Mouse (Mus musculus) testis, postnatal 14 days (tissue): ENCODE data around the gene Hes2.
A peak's percentile ranks its signal among the peaks of the same experiment; 100 is the strongest.

Experiments used
- DNase-seq: peaks from one replicate; pipeline ENCODE4 v3.0.0; 2021; ENCODE audit warnings: low spot score

Gene Hes2

DNA sequence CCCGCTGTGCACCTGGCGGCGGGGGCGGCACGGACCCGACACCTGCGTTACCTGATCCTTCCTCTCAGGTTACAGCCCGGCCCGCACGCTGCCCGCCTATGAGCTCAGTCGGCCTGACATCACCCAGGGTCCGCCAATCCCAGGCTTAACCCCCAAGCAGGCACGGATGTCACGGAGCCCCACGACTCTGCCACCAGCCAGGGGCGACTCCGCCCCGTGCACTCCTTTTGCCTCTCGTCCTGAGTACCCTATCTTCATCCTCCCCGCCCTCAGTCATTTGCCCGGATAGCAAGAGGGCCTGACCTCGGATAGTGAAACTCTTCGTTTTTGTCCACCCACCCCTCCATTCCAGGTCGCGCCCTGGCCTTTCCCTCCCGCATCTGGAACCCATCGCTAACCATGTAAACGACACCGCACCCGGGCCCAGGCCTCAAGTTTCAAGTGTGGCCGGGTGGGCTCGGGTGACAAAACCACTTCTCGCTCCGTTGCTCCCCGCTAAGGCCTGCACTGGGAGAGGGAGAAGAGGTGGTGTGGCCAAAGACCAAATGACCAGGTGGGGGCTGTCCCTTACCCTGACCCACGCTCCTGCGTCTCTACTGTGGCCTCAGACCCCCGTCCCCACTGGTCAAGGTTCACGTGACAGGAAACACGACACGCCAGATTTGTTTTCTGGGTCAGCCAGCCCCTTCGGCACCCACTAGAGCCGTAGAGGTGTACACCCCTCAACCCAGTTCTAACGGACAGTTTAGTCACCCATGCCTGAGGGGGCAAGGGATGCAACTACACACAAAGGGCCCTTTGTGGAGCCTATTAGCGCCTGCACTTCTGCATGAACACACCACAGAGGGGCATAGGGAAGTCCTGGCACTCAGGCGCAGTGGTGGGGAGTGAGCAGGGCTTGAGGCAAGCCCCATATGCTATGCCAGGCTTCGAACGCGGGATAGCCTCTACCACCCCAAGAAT is 26.6 kb upstream of the Hes2 start:
- DNase-seq, result no peak

DNA sequence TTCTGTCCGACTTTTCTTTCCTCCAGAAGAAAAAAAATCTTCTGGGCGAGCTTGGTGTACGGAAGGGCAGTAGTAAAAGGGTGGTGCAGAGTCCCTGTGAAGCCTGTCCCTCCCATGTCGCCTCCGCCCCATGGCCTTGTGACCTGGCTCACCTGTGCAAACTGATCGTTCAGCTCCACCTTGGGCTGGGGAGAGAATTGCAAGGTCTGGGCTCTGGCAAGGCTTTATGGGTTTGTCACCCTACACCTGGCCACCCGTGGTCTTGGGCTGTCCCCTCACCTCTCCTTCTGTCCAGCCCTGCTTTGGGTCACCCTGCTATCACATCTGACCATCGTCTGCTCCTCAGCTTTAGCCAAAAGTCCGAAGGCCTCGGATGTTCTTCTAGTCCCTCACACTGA is 25.9 kb upstream of the Hes2 start:
- DNase-seq, result no peak

DNA sequence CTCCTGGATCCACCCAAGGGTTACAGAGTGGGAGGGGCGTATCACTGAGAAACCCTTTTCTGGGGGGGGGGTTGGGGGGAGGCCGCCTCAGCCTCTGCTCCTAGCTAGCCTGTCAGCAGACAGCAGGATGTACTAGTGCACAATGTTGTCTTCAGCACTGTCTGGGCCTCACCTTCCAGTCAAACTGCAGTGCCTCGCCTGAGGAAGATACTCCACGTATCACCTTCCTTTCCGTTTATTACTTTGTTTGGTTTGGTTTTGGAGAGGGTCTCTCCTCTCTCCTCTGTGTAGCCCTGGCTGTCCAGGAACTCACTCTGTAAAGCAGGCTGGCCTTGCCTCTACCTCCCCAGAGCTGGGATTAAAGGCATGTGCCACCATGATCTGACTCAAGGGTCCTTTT is 25.5 kb upstream of the Hes2 start:
- no peak for DNase-seq

- no peak for DNase-seq
These were observed 24.2 kb upstream of the Hes2 start for GRCm38 (mm10) chr4:152134507-152134906.

- no peak for DNase-seq
These were observed 23.3 kb upstream of the Hes2 start for GRCm38 (mm10) chr4:152135363-152135762.

GRCm38 (mm10) chr4:152136112-152136875 is 22.4 kb upstream of the Hes2 start:
- no peak for DNase-seq

DNA sequence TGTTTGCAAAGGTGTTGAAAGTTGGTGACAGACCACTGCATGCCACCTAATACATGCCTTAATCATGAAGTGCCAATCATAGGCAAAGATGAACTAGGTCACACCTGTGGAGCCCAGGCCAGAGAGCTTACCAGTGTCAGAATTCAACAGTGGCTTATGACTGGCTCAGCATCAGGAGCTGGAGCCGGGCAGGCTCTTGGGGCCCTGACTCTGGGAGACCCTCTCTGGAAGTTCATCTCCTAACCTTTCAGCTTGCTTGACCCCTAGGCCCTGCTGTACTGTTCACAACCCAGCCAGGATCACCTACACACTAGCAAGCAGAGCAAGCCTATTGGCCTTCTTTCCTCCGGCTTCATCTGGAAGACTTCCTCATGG is 21.8 kb upstream of the Hes2 start:
- no peak for DNase-seq

DNA sequence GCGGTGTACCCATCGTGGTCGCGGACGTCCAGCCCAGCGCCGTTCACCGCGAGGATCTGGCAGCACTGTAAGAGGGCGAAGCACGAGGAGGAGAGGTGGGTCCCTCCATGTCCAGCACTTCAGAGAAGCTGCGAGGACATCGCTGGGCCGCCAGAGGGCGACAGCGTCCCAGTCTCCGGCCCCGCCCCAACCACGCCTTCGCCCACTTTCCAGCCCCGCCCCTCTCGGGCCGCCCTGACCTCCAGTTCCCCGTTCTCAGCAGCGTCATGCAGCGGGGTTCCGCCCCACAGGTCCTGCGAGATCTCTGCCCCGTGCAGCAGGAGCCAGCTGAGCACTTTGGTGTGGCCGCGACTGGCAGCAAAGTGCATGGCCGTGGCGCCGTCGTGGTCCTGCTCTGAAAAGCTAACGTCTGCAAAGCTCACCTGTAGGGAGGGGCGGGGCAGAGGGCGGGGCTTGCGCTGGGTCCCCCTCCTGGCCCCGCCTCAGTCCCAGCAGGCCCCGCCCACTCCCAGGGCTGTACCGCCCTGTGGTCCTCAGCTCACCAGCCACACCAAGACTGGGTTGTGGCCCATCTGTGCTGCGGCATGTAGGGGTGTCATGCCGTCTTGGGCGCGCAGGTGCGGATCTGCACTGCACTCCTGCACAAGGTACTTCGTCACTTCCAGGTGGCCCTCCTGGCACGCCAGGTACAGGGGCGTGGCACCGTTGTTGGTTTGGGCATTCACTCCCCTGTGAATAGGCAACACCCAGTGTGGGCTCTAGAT is 20.0 kb upstream of the Hes2 start:
- peak; percentile 90 for DNase-seq

- DNase-seq, result no peak
These were observed 18.2 kb upstream of the Hes2 start for GRCm38 (mm10) chr4:152140441-152140840.

GRCm38 (mm10) chr4:152141521-152142135 is 17.0 kb upstream of the Hes2 start:
- no peak for DNase-seq

- no peak for DNase-seq
These were observed 15.0 kb upstream of the Hes2 start for GRCm38 (mm10) chr4:152143632-152144031.

GRCm38 (mm10) chr4:152145473-152145872 is 13.2 kb upstream of the Hes2 start:
- DNase-seq, result no peak

DNA sequence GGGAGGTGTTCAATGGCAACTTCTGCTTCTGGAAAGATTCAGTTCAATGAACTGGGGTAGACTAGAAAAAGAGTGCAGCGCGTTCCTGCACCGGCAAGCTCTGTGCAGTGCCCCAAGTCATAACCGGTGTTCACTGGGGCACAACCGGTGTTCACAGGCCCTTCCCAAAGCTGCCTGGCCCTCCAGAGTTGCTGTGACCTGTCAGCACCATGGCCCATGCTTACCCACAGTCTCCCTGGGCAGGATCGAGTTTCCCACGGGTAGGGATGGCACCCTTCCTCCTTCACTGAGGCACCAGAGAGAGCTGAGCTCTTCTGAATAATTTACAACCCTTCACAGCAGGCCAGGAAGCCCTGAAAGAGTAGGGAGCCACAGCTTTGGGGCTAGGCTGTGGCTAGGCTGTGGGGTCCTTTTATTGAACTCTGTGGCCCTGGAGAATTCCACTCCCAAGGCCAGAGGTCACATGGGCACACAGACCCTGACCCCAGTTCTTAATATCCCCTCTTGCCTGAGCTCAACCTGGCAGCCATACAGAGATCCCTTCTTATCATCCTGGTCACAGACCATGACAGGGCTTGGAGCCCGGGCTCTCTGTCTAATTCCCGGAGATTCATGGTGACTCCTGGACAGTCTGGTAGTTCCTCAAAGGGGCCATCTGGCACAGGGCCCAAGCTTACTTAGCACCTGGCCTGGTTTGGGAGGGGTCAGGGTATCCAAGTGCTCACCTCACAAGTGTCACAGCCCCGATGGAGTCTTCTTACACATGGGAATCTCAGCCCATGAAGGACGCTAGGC is 12.4 kb upstream of the Hes2 start:
- no peak for DNase-seq

- peak; percentile 77 for DNase-seq
These were observed 8.1 kb upstream of the Hes2 start for GRCm38 (mm10) chr4:152150546-152150945.

DNA sequence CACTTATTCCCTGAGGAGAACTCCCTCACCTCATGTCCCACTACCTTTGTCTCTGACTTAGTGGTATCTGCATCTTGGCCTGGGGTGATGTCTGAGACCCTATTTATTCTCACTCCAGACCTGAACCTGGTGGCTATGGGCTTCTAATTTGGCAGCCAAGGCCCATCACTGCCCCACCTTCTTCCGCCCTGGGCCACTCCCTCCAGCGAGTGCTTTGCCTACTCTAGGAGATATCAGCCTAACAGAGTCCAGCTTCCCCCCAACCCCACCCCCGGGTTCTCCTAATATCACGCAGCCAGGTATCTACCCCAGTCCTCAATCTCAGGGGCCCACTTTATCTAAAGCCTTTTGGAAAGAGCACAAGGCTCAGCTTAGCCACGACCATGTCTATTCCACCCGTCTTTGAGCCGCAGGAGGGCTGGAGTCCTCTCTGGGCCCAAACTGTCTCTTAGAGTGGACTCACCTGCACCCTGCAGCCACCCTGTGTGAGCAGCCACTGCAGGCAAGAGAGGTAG is 7.2 kb upstream of the Hes2 start:
- no peak for DNase-seq

DNA sequence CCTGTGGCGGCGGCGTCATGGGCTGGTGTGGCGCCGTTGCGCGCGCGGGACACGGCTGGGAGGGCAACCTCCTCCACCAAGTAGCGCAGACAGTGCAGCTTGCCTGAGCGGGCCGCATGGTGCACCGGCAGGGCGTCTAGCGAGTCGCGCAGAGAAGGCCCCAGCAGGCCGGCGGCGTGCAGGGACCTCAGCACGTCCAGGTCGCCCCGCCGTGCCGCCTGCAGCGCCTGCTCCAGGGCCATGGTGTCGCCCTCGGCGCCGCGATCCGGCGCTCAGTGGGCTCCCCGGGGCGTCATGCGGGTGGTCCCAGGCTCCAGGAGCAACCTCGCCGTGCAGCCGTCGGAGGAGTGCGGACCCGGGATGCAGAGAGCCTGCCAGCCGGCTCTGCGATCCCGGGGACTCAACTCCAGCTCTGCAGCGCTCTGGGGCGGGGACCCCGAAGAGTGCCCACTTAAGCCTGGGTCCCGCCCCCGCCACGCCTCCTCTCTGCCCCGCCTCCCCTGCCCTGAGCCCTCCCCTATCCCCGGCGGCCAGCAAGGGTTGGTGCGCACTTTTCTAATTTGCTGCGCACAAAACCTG is 6.6 kb upstream of the Hes2 start, which contains the start of gene Espn:
Gene Espn (minus strand): TSS at position 406 of the 579 bp plus-strand sequence.
- peak; percentile 75 for DNase-seq

GRCm38 (mm10) chr4:152153771-152154177 is 4.9 kb upstream of the Hes2 start:
- DNase-seq, result peak; percentile 84

- no peak for DNase-seq
These were observed 3.6 kb upstream of the Hes2 start for GRCm38 (mm10) chr4:152155019-152155418.

DNA sequence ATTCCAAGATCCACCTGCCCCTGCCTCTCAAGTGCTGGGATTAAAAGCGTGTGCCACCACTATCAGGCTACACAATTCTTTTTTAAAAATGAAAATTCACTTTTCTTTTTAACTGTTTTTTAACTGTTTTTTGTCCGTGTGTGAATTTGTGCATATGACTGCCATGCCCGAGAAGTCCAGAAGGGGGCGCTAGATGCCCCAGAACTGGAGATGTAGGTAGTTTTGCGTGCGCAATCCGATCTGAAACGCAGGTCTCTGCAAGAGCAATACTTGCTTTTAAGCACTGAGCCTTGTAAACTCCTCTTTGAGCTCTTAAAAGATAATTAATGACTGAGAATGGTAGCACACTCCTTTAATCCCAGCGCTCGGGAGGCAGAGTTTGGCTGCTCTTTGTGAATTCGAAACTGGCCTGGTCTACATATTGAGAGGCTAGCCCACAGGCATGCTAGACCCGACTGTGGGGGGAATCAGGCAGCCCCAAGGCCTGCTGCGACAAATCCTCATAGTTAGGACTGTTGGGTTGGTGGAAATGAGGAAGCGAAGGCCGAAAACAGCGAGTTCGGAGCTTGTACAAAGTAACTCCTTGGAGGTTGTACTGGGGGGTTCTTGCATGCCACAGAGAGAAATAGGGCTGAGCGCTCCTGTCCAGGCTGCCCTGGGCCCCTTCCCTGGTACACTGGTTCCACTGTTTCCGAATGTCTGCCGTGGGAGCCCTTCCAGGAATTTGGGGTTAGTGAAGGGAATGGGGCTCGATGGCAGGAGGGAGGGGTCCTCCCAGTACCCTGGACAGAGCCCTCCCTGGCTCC is 685 bp upstream of the Hes2 start:
- no peak for DNase-seq

GRCm38 (mm10) chr4:152159285-152159678 is 615 bp downstream of the Hes2 start:
- DNase-seq, result no peak
